Mouse (Mus musculus): ENCODE results near the gene Akr1d1.

DNA sequence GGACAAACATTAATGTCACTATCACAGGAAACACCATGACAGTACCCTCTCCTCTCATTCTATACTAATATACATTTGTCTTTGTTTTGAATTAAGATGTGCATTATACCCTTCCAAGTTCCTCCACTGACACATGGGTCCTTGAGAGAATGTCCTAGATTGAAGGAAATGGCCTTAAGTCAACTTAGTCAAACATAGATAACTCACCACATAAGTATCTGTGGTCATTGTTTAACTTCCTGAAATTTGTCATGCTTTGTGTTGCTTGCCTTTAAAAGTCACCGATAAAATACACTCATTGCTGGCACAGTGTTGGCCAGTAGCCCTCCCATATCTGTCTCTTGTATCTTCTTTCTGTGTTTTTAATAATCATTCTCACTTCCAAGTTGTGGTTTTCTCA lies 35.0 kb upstream of the Akr1d1 start:
- TF ChIP-seq CTCF (IDR thresholded peaks at IDR 0.05; ENCODE audit: low read depth, low read length) (no peak), TAL1 (conservative IDR thresholded peaks at IDR 0.05; ENCODE audit: low read depth, low read length) (no peak), POLR2AphosphoS5 (IDR thresholded peaks at IDR 0.05; ENCODE audit: insufficient replicate concordance, low read depth, low read length) (no peak)

Measured in G1E (cell line).